ENCODE assay signal across 8 mouse cellular contexts in the genomic region with DNA sequence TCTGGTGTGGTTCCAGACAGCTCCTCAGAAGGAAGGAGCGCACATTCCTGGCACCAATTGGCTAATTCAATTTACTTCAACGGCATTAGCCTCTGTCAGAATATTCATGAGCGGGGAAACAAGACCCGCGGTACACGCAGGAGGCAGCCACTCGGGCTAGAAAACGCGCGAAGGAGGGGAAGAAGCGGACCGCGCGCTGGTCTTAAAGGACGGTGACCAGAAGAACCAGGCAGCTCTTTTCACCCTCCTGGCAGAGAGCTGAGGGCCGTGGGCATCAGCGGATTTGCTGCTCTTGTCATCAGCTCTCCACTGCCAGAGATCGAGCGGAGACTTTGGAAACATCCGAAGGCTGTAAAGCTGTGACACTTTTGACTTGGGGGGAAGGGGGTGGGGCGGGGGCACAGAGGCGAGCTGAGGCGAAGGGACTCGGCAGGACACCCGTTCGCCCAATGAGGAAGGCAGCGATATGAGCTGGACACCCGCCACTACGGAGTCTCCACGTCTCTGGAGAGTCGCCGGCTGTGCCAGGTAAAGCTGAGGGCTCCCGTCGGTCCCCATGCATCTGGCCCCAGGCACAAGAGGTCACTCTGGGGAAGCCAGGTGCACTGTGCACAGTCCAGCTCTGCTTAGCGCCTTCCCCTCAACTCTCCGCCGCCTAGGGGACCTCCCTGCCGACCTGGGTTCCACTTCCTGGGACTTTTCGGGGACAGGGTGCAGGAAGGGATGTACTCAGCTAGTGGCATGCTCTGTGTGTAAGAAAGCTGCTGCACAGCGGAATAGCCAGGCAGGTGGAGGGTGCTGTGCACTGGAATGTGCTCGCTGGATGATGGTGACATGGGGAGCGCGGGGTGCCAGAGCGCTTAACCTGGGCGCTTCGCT. TPM values are rescaled to one million over a fixed set of nuclear protein-coding genes. Genes with fewer than 3 reads are reported as not detected.
DNase-seq lines count a peak whose midpoint lies in the region; ATAC-seq and TF ChIP-seq lines count a peak whose summit lies in the region.

A gene (plus strand): TSS at position 159 of the 879 bp plus-strand sequence.

- TF ChIP-seq CTCF in ES-Bruce4 (IDR thresholded peaks at IDR 0.05; ENCODE audit: low read depth, low read length): no peak
- TF ChIP-seq CTCF in G1E (IDR thresholded peaks at IDR 0.05; ENCODE audit: low read depth, low read length): no peak
- no peak for TF ChIP-seq CTCF in heart, postnatal 0 days (IDR thresholded peaks at IDR 0.05; ENCODE audit: low read depth)
- TF ChIP-seq CTCF in olfactory bulb, adult 2 months (IDR thresholded peaks at IDR 0.05; ENCODE audit: insufficient read depth, low read depth, low read length): no peak

- H3K4me3 ChIP-seq in ES-Bruce4 (ENCODE audit: low read depth, low read length) (peak within 1 kb of the TSS; percentile 58), G1E (ENCODE audit: low read depth, low read length) (peak within 1 kb of the TSS; percentile 10; the same call in 1 of the 2 replicates)
- H3K4me3 ChIP-seq in embryonic facial prominence, embryonic 11.5 days (ENCODE audit: low read depth, low read length): peak within 1 kb of the TSS; percentile 47
- peak within 1 kb of the TSS; percentile 52 for H3K4me3 ChIP-seq in heart, postnatal 0 days (ENCODE audit: low read depth, low read length)
- peak within 1 kb of the TSS; percentile 59 for H3K4me3 ChIP-seq in olfactory bulb, adult 2 months (ENCODE audit: insufficient read depth, low read depth, low read length)

- no peaks in the 10 kb centered on the region for H3K36me3 ChIP-seq in ES-Bruce4 (ENCODE audit: control insufficient read depth, insufficient read depth, low read length, poor library complexity, severe bottlenecking)
- no peaks in the 10 kb centered on the region for H3K36me3 ChIP-seq in G1E (replicated peaks)
- H3K36me3 ChIP-seq in embryonic facial prominence, embryonic 11.5 days (replicated peaks; ENCODE audit: control insufficient read depth, insufficient read depth, low read depth, low read length): no peaks in the 10 kb centered on the region
- no peaks in the 10 kb centered on the region for H3K36me3 ChIP-seq in heart, postnatal 0 days (replicated peaks; ENCODE audit: control insufficient read depth, insufficient read depth, low read length)

- H3K27me3 ChIP-seq in ES-Bruce4 (ENCODE audit: control insufficient read depth, insufficient read depth, low read length, poor library complexity, severe bottlenecking) (peaks cover 7% of the 10 kb centered on the region), G1E (ENCODE audit: insufficient read depth, low read length) (peaks cover 3% of the 10 kb centered on the region; the same call in 1 of the 2 replicates)
- H3K27me3 ChIP-seq in embryonic facial prominence, embryonic 11.5 days (ENCODE audit: control insufficient read depth, insufficient read depth, low read length): peaks cover 9% of the 10 kb centered on the region
- H3K27me3 ChIP-seq in heart, postnatal 0 days (ENCODE audit: control insufficient read depth, insufficient read depth, low read length): no peaks in the 10 kb centered on the region

- H3K4me1 ChIP-seq in ES-Bruce4 (ENCODE audit: control insufficient read depth, insufficient read depth, low read length) (no peaks in the 10 kb centered on the region), G1E (ENCODE audit: insufficient read depth, low read depth, low read length) (no peaks in the 10 kb centered on the region)
- H3K4me1 ChIP-seq in embryonic facial prominence, embryonic 11.5 days (ENCODE audit: control insufficient read depth, insufficient read depth, low read length): no peaks in the 10 kb centered on the region; the same call in 1 of the 2 replicates
- peaks cover 8% of the 10 kb centered on the region; the same call in 1 of the 2 replicates for H3K4me1 ChIP-seq in heart, postnatal 0 days (ENCODE audit: control insufficient read depth, insufficient read depth)
- 0 out of 2 replicates have a peak, but pooled peaks cover 2% of the 10 kb centered on the region for H3K4me1 ChIP-seq in olfactory bulb, adult 2 months (ENCODE audit: control insufficient read depth, insufficient read depth, low read length)

- WGBS in embryonic facial prominence, embryonic 11.5 days: under 1% methylated on average over 46 of the region's 46 CpGs
- WGBS in heart, postnatal 0 days: 1% methylated on average over 46 of the region's 46 CpGs
- WGBS in olfactory bulb, adult 2 months: under 1% methylated on average over 46 of the region's 46 CpGs

- no peak for DNase-seq in G1E (ENCODE audit: low spot score)
- DNase-seq in embryonic facial prominence, embryonic 11.5 days (ENCODE audit: low spot score): peak; percentile 35
- no peak for DNase-seq in heart, postnatal 0 days (ENCODE audit: low spot score)
- peak; percentile 62 for DNase-seq in left cerebral cortex, postnatal 4 days
- DNase-seq in yolk sac, embryonic 10.5 days (ENCODE audit: low spot score): no peak
- DNase-seq in urinary bladder, postnatal 25 days (ENCODE audit: low spot score): no peak

- ATAC-seq in G1E (ENCODE audit: extremely low read depth, insufficient number of reproducible peaks, low FRiP score, poor library complexity, severe bottlenecking): no peak
- ATAC-seq in embryonic facial prominence, embryonic 11.5 days (replicated peaks; ENCODE audit: insufficient number of reproducible peaks, low FRiP score, low TSS enrichment, low read depth): peak; percentile 74
- ATAC-seq in heart, postnatal 0 days (ENCODE audit: insufficient read depth, low read depth): peak; percentile 50

- H3K9me3 ChIP-seq in ES-Bruce4 (replicated peaks; ENCODE audit: control insufficient read depth, insufficient read depth, low read length, poor library complexity, severe bottlenecking) (no peaks in the 10 kb centered on the region), G1E (replicated peaks) (peaks cover 30% of the 10 kb centered on the region)
- H3K9me3 ChIP-seq in embryonic facial prominence, embryonic 11.5 days (replicated peaks; ENCODE audit: control insufficient read depth, low read length): no peaks in the 10 kb centered on the region
- no peaks in the 10 kb centered on the region for H3K9me3 ChIP-seq in heart, postnatal 0 days (replicated peaks; ENCODE audit: control insufficient read depth, low read length)

- H3K4me2 ChIP-seq in embryonic facial prominence, embryonic 11.5 days (ENCODE audit: low read depth, low read length): peak within 1 kb of the TSS; percentile 89
- peak within 1 kb of the TSS; percentile 71 for H3K4me2 ChIP-seq in heart, postnatal 0 days (ENCODE audit: low read depth, low read length)

- no peak for TF ChIP-seq EP300 in ES-Bruce4 (IDR thresholded peaks at IDR 0.05; ENCODE audit: insufficient read depth, low read depth, low read length)
- no peak for TF ChIP-seq EP300 in heart, postnatal 0 days (IDR thresholded peaks at IDR 0.05; ENCODE audit: low read depth)

- intact Hi-C loops in left cerebral cortex, postnatal 4 days (cut with DNase I): no loop called here

- H3K9ac ChIP-seq in ES-Bruce4 (ENCODE audit: low read depth, poor library complexity, severe bottlenecking): no peak within 1 kb of the TSS
- H3K9ac ChIP-seq in embryonic facial prominence, embryonic 11.5 days (replicated peaks; ENCODE audit: low read length): peak within 1 kb of the TSS; percentile 34
- H3K9ac ChIP-seq in heart, postnatal 0 days (replicated peaks; ENCODE audit: low read depth, low read length): peak within 1 kb of the TSS; percentile 50

- no peak for TF ChIP-seq POLR2A in ES-Bruce4 (IDR thresholded peaks at IDR 0.05; ENCODE audit: insufficient read depth, low read length)
- TF ChIP-seq POLR2A in olfactory bulb, adult 2 months (IDR thresholded peaks at IDR 0.05; ENCODE audit: insufficient read depth, low read depth, low read length): no peak

- H3K27ac ChIP-seq in ES-Bruce4 (ENCODE audit: insufficient read depth, low read length): no peak within 1 kb of the TSS
- H3K27ac ChIP-seq in embryonic facial prominence, embryonic 11.5 days (replicated peaks; ENCODE audit: low read depth, low read length): no peak within 1 kb of the TSS
- peak within 1 kb of the TSS; percentile 69 for H3K27ac ChIP-seq in heart, postnatal 0 days (ENCODE audit: low read depth)
- H3K27ac ChIP-seq in olfactory bulb, adult 2 months (ENCODE audit: insufficient read depth, low read depth, low read length): peak within 1 kb of the TSS; percentile 78

RNA-seq across cellular contexts. Expression of the gene that starts here (rescaled TPM):
- polyA plus RNA-seq in ES-Bruce4 (2011; ENCODE audit: insufficient read depth, insufficient read length, low read depth, missing spikeins) (not detected in 2 replicates), G1E (2012) (not detected in 2 replicates)
- total RNA-seq in G1E (2014; fragmentation: Nextera tagmentation) (not detected in 2 replicates), G1E (2017) (0.05 and 0.06 TPM in 2 replicates)
- 0.17 and 0.31 TPM in 2 replicates for polyA plus RNA-seq in embryonic facial prominence, embryonic 11.5 days (2014; fragmentation: Nextera tagmentation; extraction: Ambion mirVana)
- 4.4 and 5.3 TPM in 2 replicates for total RNA-seq in heart, postnatal 0 days (2014; rRNA removed; ENCODE audit: low replicate concordance)
- 0.86 and 0.96 TPM in 2 replicates for polyA plus RNA-seq in heart, postnatal 0 days (2015; fragmentation: Nextera tagmentation; extraction: Ambion mirVana)
- 10 to 100 TPM; 15.8 to 17.2 TPM for total RNA-seq in left cerebral cortex, postnatal 4 days (2021)
- polyA plus RNA-seq in olfactory bulb, adult 2 months (2012; ENCODE audit: insufficient read depth, insufficient read length, low replicate concordance, missing spikeins): not detected in 2 replicates

Comparison
In these comparisons a context has a peak if more than half of its experiments do, and no peak if none do; other contexts are left out.
1. Peak in DNase-seq, ATAC-seq, H3K4me3 ChIP-seq, H3K9ac ChIP-seq and H3K4me2 ChIP-seq in embryonic facial prominence, embryonic 11.5 days; RNA of the gene not detected or under 1 TPM.
2. H3K27ac ChIP-seq: peak in heart, postnatal 0 days (single experiment) and olfactory bulb, adult 2 months (single experiment); none in ES-Bruce4 (single experiment) and embryonic facial prominence, embryonic 11.5 days (single experiment).
3. Peak in every context shown above with its lines, with median percentiles within 50 percentile points of each other: H3K4me3 ChIP-seq.